Mouse (Mus musculus) kidney, postnatal 0 days (tissue): ENCODE results near the gene Srgap2. TPM values are rescaled to one million over a fixed set of nuclear protein-coding genes. Genes with fewer than 3 reads are reported as not detected.

ENCODE experiments used
- ATAC-seq: fragments of 200-750 bp; cut with Nextera tagmentation; replicated peaks from 2 replicates; pipeline ENCODE4 v1.8.0; 2017; ENCODE audit warnings: low read depth, moderate number of reproducible peaks, moderate TSS enrichment, moderate library complexity; ENCODE audit not compliant: low FRiP score
- DNase-seq: peaks from one replicate; pipeline ENCODE4 v3.0.0-alpha.2; 2016; ENCODE audit warnings: low spot score
- H3K27ac ChIP-seq: fragments of 300-500 bp; sonication (generic); 2 replicates; pipeline ENCODE4 v1.5.1; 2014; ENCODE audit warnings: mild to moderate bottlenecking
- H3K27me3 ChIP-seq: fragments of 300-500 bp; sonication (generic); 2 replicates; pipeline ENCODE4 v1.6.1; 2014; ENCODE audit warnings: low read length, mixed read lengths; ENCODE audit not compliant: insufficient read depth
- H3K36me3 ChIP-seq: fragments of 300-500 bp; sonication (generic); 2 replicates; pipeline ENCODE4 v1.6.1; 2014; ENCODE audit warnings: low read length, mixed read lengths; ENCODE audit not compliant: insufficient read depth
- H3K4me1 ChIP-seq: fragments of 300-500 bp; sonication (generic); replicated peaks from 2 replicates; pipeline ENCODE4 v1.6.1; 2014; ENCODE audit warnings: antibody characterized with exemption, low read length, mixed read lengths; ENCODE audit not compliant: insufficient read depth
- H3K4me2 ChIP-seq: fragments of 300-500 bp; sonication (generic); 2 replicates; pipeline ENCODE4 v1.6.1; 2014; ENCODE audit warnings: mild to moderate bottlenecking, low read length, moderate library complexity, mixed read lengths
- H3K4me3 ChIP-seq: fragments of 300-500 bp; sonication (generic); replicated peaks from 2 replicates; pipeline ENCODE4 v1.5.1; 2014; ENCODE audit warnings: low read depth, low read length
- H3K9ac ChIP-seq: fragments of 300-500 bp; sonication (generic); 2 replicates; pipeline ENCODE4 v1.6.1; 2014; ENCODE audit warnings: low read depth, low read length
- H3K9me3 ChIP-seq: fragments of 300-500 bp; sonication (generic); replicated peaks from 2 replicates; pipeline ENCODE4 v1.6.1; 2016; ENCODE audit warnings: low read length, inconsistent platforms, mixed read lengths
- CTCF ChIP-seq: IDR thresholded peaks from 2 replicates; pipeline ENCODE4 v1.5.1; 2016; ENCODE audit warnings: antibody characterized with exemption, low read depth, mild to moderate bottlenecking, moderate library complexity
- WGBS: fragments of 180-500 bp; shearing (Covaris S2); extraction: QIAGEN DNeasy Blood & Tissue Kit; methylation state at CpG from one replicate; pipeline ENCODE4 v1.1.7; 2014; 5-methylcytosine and 5-hydroxymethylcytosine counted together
- polyA plus RNA-seq: library from polyadenylated mRNA; unstranded; fragments of >200 nt; fragmentation: Nextera tagmentation; extraction: Ambion mirVana; gene quantifications from 2 replicates; pipeline ENCODE4 v1.2.1, GENCODE M21; 2015

Gene Srgap2
- polyA plus RNA-seq, 1 experiment from 2014 or later, result 6.9 TPM

- 16% methylated on average over 1 of the region's 1 CpGs for WGBS
- no peak for DNase-seq
- H3K4me3 ChIP-seq, result no peak overlapping the region
- H3K4me1 ChIP-seq, result no peaks in the 10 kb centered on the region
- no peaks in the 10 kb centered on the region for H3K9me3 ChIP-seq
- no peaks in the 10 kb centered on the region for H3K27me3 ChIP-seq
- no peak overlapping the region for H3K9ac ChIP-seq
- no peak overlapping the region for H3K27ac ChIP-seq
- no peak for ATAC-seq
- no peaks in the 10 kb centered on the region for H3K36me3 ChIP-seq
- TF ChIP-seq CTCF, result no peak
- H3K4me2 ChIP-seq, result no peak overlapping the region
Observed at GRCm38 (mm10) chr1:131462541-131463067, 64.5 kb downstream of the Srgap2 start.

GRCm38 (mm10) chr1:131460914-131461530 lies 66.1 kb downstream of the Srgap2 start:
- Histone ChIP-seq H3K27ac (no peak overlapping the region), H3K27me3 (no peaks in the 10 kb centered on the region), H3K9me3 (no peaks in the 10 kb centered on the region), H3K4me1 (no peaks in the 10 kb centered on the region), H3K4me2 (no peak overlapping the region), H3K4me3 (no peak overlapping the region), H3K9ac (no peak overlapping the region), H3K36me3 (no peaks in the 10 kb centered on the region)
- TF ChIP-seq CTCF, result no peak
- 89% methylated on average over 1 of the region's 1 CpGs for WGBS
- DNase-seq, result no peak
- ATAC-seq, result no peak

- Histone ChIP-seq H3K4me1 (0 out of 2 replicates have a peak, but pooled peaks cover 4% of the 10 kb centered on the region), H3K9me3 (no peaks in the 10 kb centered on the region), H3K4me3 (no peak overlapping the region), H3K4me2 (no peak overlapping the region), H3K9ac (no peak overlapping the region), H3K27me3 (no peaks in the 10 kb centered on the region), H3K36me3 (no peaks in the 10 kb centered on the region), H3K27ac (no peak overlapping the region)
- DNase-seq, result no peak
- 73% methylated on average over 3 of the region's 3 CpGs for WGBS
- TF ChIP-seq CTCF, result no peak
- ATAC-seq, result no peak
Observed at GRCm38 (mm10) chr1:131455355-131455890, 71.7 kb downstream of the Srgap2 start.

GRCm38 (mm10) chr1:131454386-131454785 lies 72.8 kb downstream of the Srgap2 start:
- ATAC-seq (no peak), DNase-seq (no peak)
- Histone ChIP-seq H3K4me3 (no peak overlapping the region), H3K4me1 (0 out of 2 replicates have a peak, but pooled peaks cover 4% of the 10 kb centered on the region), H3K9me3 (no peaks in the 10 kb centered on the region), H3K36me3 (no peaks in the 10 kb centered on the region), H3K27ac (no peak overlapping the region), H3K9ac (no peak overlapping the region), H3K4me2 (no peak overlapping the region), H3K27me3 (no peaks in the 10 kb centered on the region)
- WGBS, result 57% methylated on average over 2 of the region's 2 CpGs
- TF ChIP-seq CTCF, result no peak

GRCm38 (mm10) chr1:131453335-131453734 lies 73.8 kb downstream of the Srgap2 start:
- Histone ChIP-seq H3K36me3 (no peaks in the 10 kb centered on the region), H3K4me2 (no peak overlapping the region), H3K9ac (no peak overlapping the region), H3K4me1 (0 out of 2 replicates have a peak, but pooled peaks cover 4% of the 10 kb centered on the region), H3K9me3 (no peaks in the 10 kb centered on the region), H3K4me3 (no peak overlapping the region), H3K27ac (no peak overlapping the region), H3K27me3 (no peaks in the 10 kb centered on the region)
- WGBS, result 15% methylated on average over 1 of the region's 1 CpGs
- no peak for DNase-seq
- no peak for TF ChIP-seq CTCF
- ATAC-seq, result no peak

- Histone ChIP-seq H3K4me2 (no peak overlapping the region), H3K4me3 (no peak overlapping the region), H3K4me1 (no peaks in the 10 kb centered on the region), H3K36me3 (no peaks in the 10 kb centered on the region), H3K9ac (no peak overlapping the region), H3K27me3 (no peaks in the 10 kb centered on the region), H3K27ac (no peak overlapping the region), H3K9me3 (no peaks in the 10 kb centered on the region)
- ATAC-seq (no peak), DNase-seq (no peak)
- 76% methylated on average over 5 of the region's 5 CpGs for WGBS
- no peak for TF ChIP-seq CTCF
Observed at GRCm38 (mm10) chr1:131448373-131448772, 78.8 kb downstream of the Srgap2 start.
